Mouse (Mus musculus) retina, postnatal 1 day (tissue): Measurements from ENCODE around the gene Nckap5.

ENCODE experiments used
- DNase-seq: peaks from one replicate; pipeline ENCODE4 v3.0.0-alpha.2; 2012

Nckap5 gene

GRCm38 (mm10) chr1:126764201-126764600 lies 66.4 kb downstream of the Nckap5 start:
- no peak for DNase-seq

GRCm38 (mm10) chr1:126763192-126763591 lies 67.4 kb downstream of the Nckap5 start:
- no peak for DNase-seq

- no peak for DNase-seq
Measured at GRCm38 (mm10) chr1:126760386-126760785, 70.2 kb downstream of the Nckap5 start.

GRCm38 (mm10) chr1:126755682-126756081 lies 74.9 kb downstream of the Nckap5 start:
- no peak for DNase-seq

- DNase-seq, result no peak
Measured at GRCm38 (mm10) chr1:126753611-126754010, 77.0 kb downstream of the Nckap5 start.

- DNase-seq, result no peak
Measured at GRCm38 (mm10) chr1:126752247-126753037, 78.2 kb downstream of the Nckap5 start.

GRCm38 (mm10) chr1:126751137-126751536 lies 79.5 kb downstream of the Nckap5 start:
- no peak for DNase-seq

GRCm38 (mm10) chr1:126750156-126750555 lies 80.4 kb downstream of the Nckap5 start:
- DNase-seq, result no peak

- DNase-seq, result no peak
Measured at GRCm38 (mm10) chr1:126747914-126748313, 82.7 kb downstream of the Nckap5 start.

- DNase-seq, result peak; percentile 60
Measured at GRCm38 (mm10) chr1:126745482-126746136, 85.0 kb downstream of the Nckap5 start.

- no peak for DNase-seq
Measured at GRCm38 (mm10) chr1:126744631-126745305, 85.8 kb downstream of the Nckap5 start.

GRCm38 (mm10) chr1:126738291-126738640 lies 92.3 kb downstream of the Nckap5 start:
- peak; percentile 81 for DNase-seq

GRCm38 (mm10) chr1:126737554-126738290 lies 92.9 kb downstream of the Nckap5 start:
- DNase-seq, result no peak

- DNase-seq, result no peak
Measured at GRCm38 (mm10) chr1:126731691-126732090, 98.9 kb downstream of the Nckap5 start.

GRCm38 (mm10) chr1:126726400-126727055 lies 104.1 kb downstream of the Nckap5 start:
- peak; percentile 50 for DNase-seq

GRCm38 (mm10) chr1:126725628-126726367 lies 104.8 kb downstream of the Nckap5 start:
- no peak for DNase-seq

GRCm38 (mm10) chr1:126721917-126722316 lies 108.7 kb downstream of the Nckap5 start:
- DNase-seq, result no peak

GRCm38 (mm10) chr1:126719733-126720348 lies 110.8 kb downstream of the Nckap5 start:
- no peak for DNase-seq

- DNase-seq, result no peak
Measured at GRCm38 (mm10) chr1:126706611-126707010, 124.0 kb downstream of the Nckap5 start.

- no peak for DNase-seq
Measured at GRCm38 (mm10) chr1:126700978-126701320, 129.7 kb downstream of the Nckap5 start.
